Mouse (Mus musculus): Measurements from ENCODE around the gene Usp42. TPM values are rescaled to one million over a fixed set of nuclear protein-coding genes. Genes with fewer than 3 reads are reported as not detected.

The Usp42 gene
- polyA plus RNA-seq, 1 experiment from 2014 or later, result 30.1 TPM

DNA sequence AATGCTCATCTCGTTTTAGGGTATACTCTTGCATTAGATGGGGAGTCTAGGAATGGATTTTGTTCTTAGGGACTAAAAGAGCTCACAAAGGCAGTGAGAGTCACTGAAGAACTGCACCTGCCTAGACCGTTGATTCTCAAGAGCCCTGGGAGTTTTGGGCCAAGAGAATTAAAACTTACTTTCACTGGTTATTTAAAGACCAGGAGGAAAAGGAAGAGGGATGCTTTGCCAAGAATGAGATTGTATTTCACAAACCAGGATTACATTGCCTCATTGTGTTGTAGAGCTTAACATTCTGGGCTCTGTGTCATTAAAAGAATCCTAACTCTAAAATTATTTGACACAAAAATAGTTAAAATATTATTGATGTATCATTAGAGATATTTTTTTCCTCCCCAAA lies 66.5 kb downstream of the Usp42 start:
- H3K36me3 ChIP-seq (replicated peaks), result no peaks in the 10 kb centered on the region
- H3K4me1 ChIP-seq, result peaks cover 14% of the 10 kb centered on the region
- 84% methylated on average over 2 of the region's 2 CpGs for WGBS
- H3K9me3 ChIP-seq, result no peaks in the 10 kb centered on the region
- H3K4me3 ChIP-seq, result no peak overlapping the region
- H3K27me3 ChIP-seq (replicated peaks; ENCODE audit: low read depth, poor library complexity, severe bottlenecking), result no peaks in the 10 kb centered on the region
- DNase-seq (ENCODE audit: low spot score), result no peak
- no peak overlapping the region for H3K27ac ChIP-seq (replicated peaks)

GRCm38 (mm10) chr5:143663074-143663687 lies 68.9 kb downstream of the Usp42 start:
- no peaks in the 10 kb centered on the region for H3K27me3 ChIP-seq (replicated peaks; ENCODE audit: low read depth, poor library complexity, severe bottlenecking)
- no peak for DNase-seq (ENCODE audit: low spot score)
- 87% methylated on average over 7 of the region's 7 CpGs for WGBS
- H3K4me1 ChIP-seq, result peaks cover 20% of the 10 kb centered on the region
- no peaks in the 10 kb centered on the region for H3K36me3 ChIP-seq (replicated peaks)
- no peaks in the 10 kb centered on the region for H3K9me3 ChIP-seq
- no peak overlapping the region for H3K4me3 ChIP-seq
- no peak overlapping the region for H3K27ac ChIP-seq (replicated peaks)

Other genes starting within 250 kb of the Usp42 start
- gene Rac1, start 204.2 kb downstream of the Usp42 start, polyA plus RNA-seq (2016; fragmentation: Nextera tagmentation; extraction: Ambion mirVana), result 400 and 407 TPM in 2 replicates
- 40.4 and 48.1 TPM in 2 replicates for gene Cyth3, start 109.8 kb downstream of the Usp42 start, polyA plus RNA-seq (2016; fragmentation: Nextera tagmentation; extraction: Ambion mirVana)
- 47.8 and 48.7 TPM in 2 replicates for gene Eif2ak1, start 85.5 kb upstream of the Usp42 start, polyA plus RNA-seq (2016; fragmentation: Nextera tagmentation; extraction: Ambion mirVana)
- gene Ankrd61, start 165.4 kb upstream of the Usp42 start, polyA plus RNA-seq (2016; fragmentation: Nextera tagmentation; extraction: Ambion mirVana), result 0.21 and 0.37 TPM in 2 replicates
- gene Aimp2, start 177.6 kb upstream of the Usp42 start, polyA plus RNA-seq (2016; fragmentation: Nextera tagmentation; extraction: Ambion mirVana), result 136 and 144 TPM in 2 replicates
- gene Pms2, start 177.7 kb upstream of the Usp42 start, polyA plus RNA-seq (2016; fragmentation: Nextera tagmentation; extraction: Ambion mirVana), result 36.9 and 41.0 TPM in 2 replicates
- 0.85 and 1.0 TPM in 2 replicates for gene Gm42421, start 195.9 kb upstream of the Usp42 start, polyA plus RNA-seq (2016; fragmentation: Nextera tagmentation; extraction: Ambion mirVana)
- gene Rsph10b, start 200.8 kb upstream of the Usp42 start, polyA plus RNA-seq (2016; fragmentation: Nextera tagmentation; extraction: Ambion mirVana), result 0.44 and 1.2 TPM in 2 replicates